Comparison of ENCODE assay signal across 18 mouse cellular contexts in the genomic region with DNA sequence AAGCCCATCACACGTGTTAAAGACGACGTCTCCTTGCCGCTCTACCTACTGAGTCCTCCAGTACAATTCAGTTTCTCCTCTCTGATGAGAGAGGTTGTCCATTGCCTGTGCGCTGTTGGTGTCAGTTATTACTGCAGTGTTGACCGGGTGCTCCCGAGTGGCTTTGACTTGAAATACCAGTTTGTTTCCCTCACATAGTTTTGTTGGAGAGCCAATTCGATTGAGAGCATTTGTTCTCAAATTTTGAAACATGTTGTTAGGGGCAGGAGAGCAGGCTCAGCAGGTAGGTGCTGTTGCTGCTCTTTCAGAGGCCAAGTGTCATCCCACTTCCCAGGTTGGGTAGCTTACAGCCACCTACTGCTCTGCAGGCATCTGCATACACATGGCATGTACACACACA.
"Had no signal": no experiment of that assay in that cellular context is flagged by ENCODE, and none has a peak within 500 bp of the region (broad histone marks: within the 10 kb centered on the region; RNA-seq: fewer than 3 reads in every experiment).

No protein-coding gene starts in this region.

- ATAC-seq: liver, embryonic 12.5 days; midbrain, embryonic 16.5 days had no signal

- H3K9me3 ChIP-seq: liver, embryonic 12.5 days; midbrain, embryonic 10.5 days; midbrain, embryonic 12.5 days; neural tube, embryonic 13.5 days; neural tube, embryonic 15.5 days had no signal

- H3K9ac ChIP-seq: liver, embryonic 12.5 days; liver, embryonic 14.5 days; lung, embryonic 14.5 days; midbrain, embryonic 12.5 days; neural tube, embryonic 13.5 days; neural tube, embryonic 15.5 days had no signal

- H3K4me2 ChIP-seq: liver, embryonic 12.5 days; lung, embryonic 14.5 days; midbrain, embryonic 12.5 days; neural tube, embryonic 13.5 days; neural tube, embryonic 15.5 days had no signal

- H3K36me3 ChIP-seq: midbrain, embryonic 12.5 days; neural tube, embryonic 13.5 days had no signal

- H3K4me1 ChIP-seq: midbrain, embryonic 10.5 days; midbrain, embryonic 12.5 days; neural tube, embryonic 13.5 days; neural tube, embryonic 15.5 days had no signal

- H3K27ac ChIP-seq: liver, embryonic 12.5 days; liver, embryonic 14.5 days; midbrain, embryonic 10.5 days; midbrain, embryonic 12.5 days; neural tube, embryonic 13.5 days; neural tube, embryonic 15.5 days had no signal

- H3K27me3 ChIP-seq: liver, embryonic 12.5 days; midbrain, embryonic 12.5 days; neural tube, embryonic 13.5 days; neural tube, embryonic 15.5 days had no signal

- DNase-seq: lung, embryonic 14.5 days; midbrain, embryonic 14.5 days; retina, postnatal 1 day; right cerebral cortex, adult 18-20 months; right cerebral cortex, postnatal 25 days; right cerebral cortex, postnatal 4 days; spleen, adult 18-20 months; thymus, adult 18-20 months; thymus, postnatal 14 days; thymus, postnatal 36 days had no signal

- H3K4me3 ChIP-seq: liver, embryonic 12.5 days; midbrain, embryonic 10.5 days; midbrain, embryonic 12.5 days; myocyte; neural tube, embryonic 13.5 days; neural tube, embryonic 15.5 days had no signal
